Mouse (Mus musculus) 3T3-L1 (cell line): Measurements from ENCODE around the gene Hspg2.

Experiments
- DNase-seq: peaks from one replicate; pipeline ENCODE4 v3.0.0-alpha.2; 2015; ENCODE audit warnings: low read depth, low spot score

Hspg2 gene

DNA sequence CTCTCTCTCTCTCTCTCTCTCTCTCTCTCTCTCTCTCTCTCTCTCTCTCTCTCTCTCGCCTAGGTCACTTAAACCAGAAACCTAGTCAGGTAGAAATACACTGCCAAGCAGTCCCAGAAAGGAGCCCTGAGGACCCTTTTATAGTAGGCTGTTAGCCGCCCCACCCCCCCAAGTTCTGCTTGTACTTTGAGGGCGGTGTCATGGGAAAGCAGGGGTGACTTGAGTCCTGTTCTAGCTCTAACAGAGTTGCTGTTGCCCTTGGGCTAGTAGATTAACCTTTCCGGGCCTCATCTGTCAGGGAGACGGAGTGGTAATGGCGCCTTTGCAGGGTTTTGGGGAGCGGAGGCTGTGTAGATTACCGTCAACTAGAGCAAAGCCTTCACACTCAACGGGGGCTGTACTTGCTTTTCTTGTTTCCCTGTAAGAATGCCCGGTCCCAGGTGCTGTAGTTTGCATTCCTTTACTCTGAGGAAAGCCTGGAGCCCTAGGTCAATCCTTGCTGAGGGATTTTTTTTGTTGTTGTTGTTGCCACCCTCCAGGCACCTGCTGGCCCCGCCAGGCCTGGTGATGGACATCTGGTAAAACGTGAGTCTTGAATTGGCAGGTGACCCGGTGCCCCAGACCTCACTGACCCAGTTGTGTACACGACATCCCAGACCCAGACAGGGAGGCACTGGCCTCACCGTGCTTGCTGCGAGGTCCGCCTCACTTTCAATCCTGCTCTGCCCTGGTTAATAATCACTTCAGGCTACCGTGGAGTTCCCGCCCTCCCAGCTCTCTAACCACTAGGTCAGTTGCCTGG is 11.8 kb downstream of the Hspg2 start:
- no peak for DNase-seq

DNA sequence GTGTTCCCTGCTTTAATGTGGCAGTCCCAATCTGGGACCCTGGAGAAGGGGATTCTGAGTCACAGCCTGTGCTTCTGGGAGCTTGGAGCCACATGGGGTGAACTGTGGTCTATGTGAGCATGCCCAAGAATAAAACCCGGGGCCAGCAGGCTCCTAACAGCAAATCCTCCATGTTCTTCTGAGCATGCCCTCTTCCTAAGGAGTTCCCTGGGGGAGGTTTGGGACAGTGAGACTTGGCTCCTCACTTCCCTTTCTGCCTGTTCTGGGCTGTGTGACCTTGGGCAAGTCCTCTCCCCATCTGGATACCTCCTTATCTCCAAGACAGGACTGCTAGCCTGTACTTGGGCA is 12.4 kb downstream of the Hspg2 start:
- no peak for DNase-seq

- no peak for DNase-seq
Measured at GRCm38 (mm10) chr4:137481381-137482030, 12.9 kb downstream of the Hspg2 start.

- no peak for DNase-seq
Measured at GRCm38 (mm10) chr4:137483871-137484270, 15.3 kb downstream of the Hspg2 start.

GRCm38 (mm10) chr4:137484586-137484985 is 16.0 kb downstream of the Hspg2 start:
- DNase-seq = no peak

GRCm38 (mm10) chr4:137485258-137485960 is 16.8 kb downstream of the Hspg2 start:
- DNase-seq = no peak

GRCm38 (mm10) chr4:137486081-137487014 is 17.8 kb downstream of the Hspg2 start:
- DNase-seq = no peak

- DNase-seq = peak; percentile 54
Measured at GRCm38 (mm10) chr4:137487286-137488000, 18.9 kb downstream of the Hspg2 start.

- no peak for DNase-seq
Measured at GRCm38 (mm10) chr4:137488038-137488437, 19.5 kb downstream of the Hspg2 start.

DNA sequence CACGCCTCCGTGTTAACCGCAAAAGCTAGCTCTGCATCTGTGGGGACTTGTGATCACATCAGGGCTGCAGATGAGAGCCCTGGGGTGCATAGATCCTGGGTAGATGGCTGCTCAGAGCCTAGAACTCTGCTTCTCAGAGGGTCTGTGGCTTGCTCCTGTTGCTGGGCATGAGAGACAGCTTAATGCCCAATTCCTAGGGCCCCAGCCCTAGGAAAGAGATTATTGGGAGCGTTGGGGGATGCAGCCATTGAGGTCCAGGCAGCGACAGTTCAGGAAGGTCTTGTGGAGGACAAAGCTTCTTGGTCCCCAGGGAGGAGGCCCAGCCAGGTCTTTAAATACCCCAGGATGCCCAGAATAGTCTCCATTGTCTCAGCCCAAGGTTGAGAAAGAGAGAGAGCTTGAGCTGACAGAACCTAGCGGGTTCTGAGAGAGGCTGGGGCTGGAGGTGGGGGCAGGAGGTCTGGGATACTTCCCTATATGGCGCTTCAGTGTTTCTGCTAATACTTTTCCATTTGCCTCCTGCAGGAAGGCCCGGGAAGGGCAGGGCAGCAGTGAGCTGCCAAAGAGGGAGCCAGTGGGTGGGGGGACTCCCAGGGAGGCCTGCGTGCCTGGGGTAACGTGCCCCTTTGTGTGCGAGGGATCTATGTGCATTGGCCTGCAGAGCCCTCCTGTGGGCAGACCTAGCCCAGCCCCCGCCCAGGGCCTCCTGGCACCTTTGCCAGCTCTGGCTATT is 20.2 kb downstream of the Hspg2 start:
- DNase-seq = peak; percentile 59

- no peak for DNase-seq
Measured at GRCm38 (mm10) chr4:137489996-137490395, 21.4 kb downstream of the Hspg2 start.

GRCm38 (mm10) chr4:137492563-137492962 is 24.0 kb downstream of the Hspg2 start:
- no peak for DNase-seq

GRCm38 (mm10) chr4:137493187-137493586 is 24.6 kb downstream of the Hspg2 start:
- DNase-seq = no peak

DNA sequence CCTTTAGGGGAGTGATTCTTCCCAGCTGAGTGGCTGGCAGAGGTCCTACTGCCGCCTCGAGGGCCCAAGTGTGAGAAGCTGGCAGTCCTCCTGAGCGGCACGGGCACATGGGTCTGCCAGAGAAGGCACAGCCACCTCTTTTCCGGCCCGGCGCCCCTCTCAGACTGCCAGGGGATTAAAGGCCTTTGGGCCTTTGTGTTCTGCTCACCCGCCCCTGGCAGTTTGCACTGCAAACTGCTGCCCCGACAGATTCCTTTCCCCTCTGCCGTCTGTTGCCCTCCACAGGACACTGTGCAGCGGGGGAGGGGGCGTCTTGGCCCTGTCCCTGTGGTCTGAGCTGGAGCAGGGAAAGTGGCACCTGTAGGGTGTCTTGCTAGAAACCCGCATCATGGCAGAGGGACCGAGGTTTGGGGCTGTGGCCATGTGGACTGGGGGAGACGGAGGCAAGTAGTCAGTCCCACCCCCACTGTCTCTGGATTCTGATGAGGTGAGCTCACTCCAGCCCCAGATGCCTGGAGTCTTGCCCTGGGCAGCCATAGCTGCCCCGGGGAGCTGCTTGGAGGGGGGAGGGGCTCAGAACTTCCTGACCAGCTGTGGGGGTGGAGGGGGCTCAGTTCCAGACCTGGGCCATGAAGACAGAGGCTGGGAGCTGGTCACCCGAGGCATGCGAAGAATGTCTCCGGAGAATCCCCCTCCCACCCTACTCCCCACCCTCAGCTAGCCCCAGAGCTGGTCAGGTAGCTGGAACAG is 26.4 kb downstream of the Hspg2 start:
- DNase-seq = peak; percentile 92

GRCm38 (mm10) chr4:137495501-137496100 is 27.0 kb downstream of the Hspg2 start:
- no peak for DNase-seq

- peak; percentile 61 for DNase-seq
Measured at GRCm38 (mm10) chr4:137497367-137497766, 28.8 kb downstream of the Hspg2 start.

DNA sequence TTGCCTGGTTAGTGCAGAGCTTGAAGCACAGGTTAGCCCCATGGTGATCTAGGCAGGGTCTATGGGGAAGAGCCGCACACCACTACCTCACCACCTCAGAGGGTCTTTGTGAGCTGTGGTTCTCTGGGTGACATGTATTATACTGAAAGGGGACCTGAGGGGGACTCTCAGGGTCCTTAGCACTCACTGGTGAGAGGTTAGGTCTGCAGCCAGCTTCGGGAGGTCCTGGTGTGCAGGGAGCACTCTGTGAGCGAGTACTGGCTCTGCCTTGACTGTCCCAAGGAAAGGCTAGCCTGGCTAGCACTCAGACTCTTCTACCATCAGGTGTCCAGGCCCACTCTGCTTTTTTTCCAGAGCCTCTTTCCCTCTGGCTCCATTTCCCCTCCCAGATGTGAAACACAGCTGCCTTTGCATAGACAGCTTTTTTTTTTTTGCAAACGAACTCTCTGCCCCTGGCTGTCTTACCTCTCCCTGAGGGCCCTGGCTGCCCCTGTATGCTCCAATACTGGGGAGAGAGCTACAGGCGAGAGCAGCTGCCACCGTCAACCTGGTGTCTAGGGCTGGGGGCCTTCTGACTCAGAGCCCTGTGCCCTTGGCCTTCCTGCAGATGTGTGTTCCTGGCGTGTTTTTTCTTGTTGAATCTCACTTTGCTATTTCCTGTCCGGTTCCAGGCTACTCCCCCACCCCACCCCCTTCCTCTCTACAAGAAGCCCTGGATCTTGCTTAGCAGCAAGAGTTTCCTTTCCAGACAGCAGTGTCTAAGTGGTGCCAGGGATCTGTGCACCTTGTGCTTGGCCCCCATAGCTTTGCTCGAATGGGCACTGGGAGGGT is 29.5 kb downstream of the Hspg2 start:
- peak; percentile 87 for DNase-seq
